Mouse (Mus musculus): ENCODE measurements around the gene Camta1.

DNA sequence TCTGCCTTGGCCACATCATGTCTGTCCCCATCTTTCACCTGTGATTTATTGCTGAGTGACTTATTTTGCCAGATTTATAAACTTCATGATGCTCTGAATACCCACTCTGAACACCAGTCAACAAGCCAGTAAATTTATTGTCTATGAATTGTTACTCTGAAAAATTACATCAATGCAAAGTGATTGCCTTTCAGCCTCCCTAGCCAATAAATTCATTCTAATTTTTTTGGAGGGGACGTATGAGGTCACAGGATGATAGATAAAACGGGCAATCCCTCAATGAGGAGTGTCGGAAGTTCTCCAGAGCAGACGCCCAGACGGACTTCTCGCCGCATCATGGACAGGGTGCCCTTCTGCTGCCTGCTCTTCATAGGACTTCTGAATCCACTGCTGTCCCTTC, 864.9 kb downstream of the Camta1 start, which contains the start of gene Uts2:
- TF ChIP-seq CTCF (IDR thresholded peaks at IDR 0.05; ENCODE audit: low read depth, low read length), result no peak
- no peak for TF ChIP-seq POLR2A (IDR thresholded peaks at IDR 0.05; ENCODE audit: extremely low read depth, insufficient read depth, low read length)

All from liver, adult 2 months (tissue).